In genomic region chr3:28170911-28171618, GRCm38 (mm10) we compare ENCODE assay signal across 7 mouse cellular contexts.
DNase-seq lines count a peak whose midpoint lies in the region; ATAC-seq and TF ChIP-seq lines count a peak whose summit lies in the region.

No protein-coding gene starts in this region.

- H3K27ac ChIP-seq in limb, embryonic 12.5 days = no peak overlapping the region
- no peak overlapping the region for H3K27ac ChIP-seq in midbrain, postnatal 0 days (ENCODE audit: low read depth, low read length)

- H3K79me3 ChIP-seq in C2C12 (ENCODE audit: low read depth) = no peaks in the 10 kb centered on the region

- H3K4me2 ChIP-seq in limb, embryonic 12.5 days = peak overlapping the region; percentile 16; the same call in 1 of the 2 replicates
- no peak overlapping the region for H3K4me2 ChIP-seq in midbrain, postnatal 0 days (ENCODE audit: low read depth, low read length, poor library complexity, severe bottlenecking)

- no peak overlapping the region for H3ac ChIP-seq in C2C12 (ENCODE audit: control insufficient read depth, insufficient read length, low read depth)

- H3K9ac ChIP-seq in limb, embryonic 12.5 days (replicated peaks) = no peak overlapping the region
- no peak overlapping the region for H3K9ac ChIP-seq in midbrain, postnatal 0 days (replicated peaks; ENCODE audit: low read length, poor library complexity, severe bottlenecking)

- WGBS in limb, embryonic 12.5 days = 47% methylated on average over 17 of the region's 17 CpGs
- 31% methylated on average over 17 of the region's 17 CpGs for WGBS in midbrain, postnatal 0 days

- intact Hi-C loops in heart, postnatal 14 days (cut with DNase I) = loop anchor here (5.0 kb wide), 1 partner anchor 316 kb away; no protein-coding TSS in a partner anchor

- H3K9me3 ChIP-seq in limb, embryonic 12.5 days = no peaks in the 10 kb centered on the region
- H3K9me3 ChIP-seq in midbrain, postnatal 0 days (ENCODE audit: low read length) = no peaks in the 10 kb centered on the region

- H3K79me2 ChIP-seq in C2C12 (ENCODE audit: control insufficient read depth, insufficient read depth) = no peaks in the 10 kb centered on the region

- DNase-seq in MEL-GATA-1-ER (ENCODE audit: extremely low read depth, low read depth) = peak; percentile 83
- DNase-seq in cerebellum, postnatal 10 days = peak; percentile 89 to 90
- DNase-seq in heart, postnatal 14 days = peak; percentile 57 to 61
- DNase-seq in midbrain, postnatal 0 days (ENCODE audit: low spot score) = peak; percentile 73
- DNase-seq in thymus, adult 18-20 months = peak; percentile 43 to 58

- TF ChIP-seq CTCF in C2C12 (IDR thresholded peaks at IDR 0.05; ENCODE audit: control insufficient read depth, insufficient read depth, insufficient read length) = no peak
- TF ChIP-seq CTCF in midbrain, postnatal 0 days (IDR thresholded peaks at IDR 0.05) = peak; percentile 46

- no peaks in the 10 kb centered on the region for H3K27me3 ChIP-seq in C2C12 (ENCODE audit: control insufficient read depth, insufficient read depth, insufficient read length)
- H3K27me3 ChIP-seq in limb, embryonic 12.5 days = no peaks in the 10 kb centered on the region
- H3K27me3 ChIP-seq in midbrain, postnatal 0 days (ENCODE audit: insufficient read depth, low read length) = no peaks in the 10 kb centered on the region

- no peak overlapping the region for H3K4me3 ChIP-seq in C2C12 (ENCODE audit: insufficient read depth, poor library complexity, severe bottlenecking)
- H3K4me3 ChIP-seq in limb, embryonic 12.5 days (replicated peaks) = no peak overlapping the region
- H3K4me3 ChIP-seq in midbrain, postnatal 0 days (ENCODE audit: low read depth, low read length) = no peak overlapping the region

- no peak for ATAC-seq in limb, embryonic 12.5 days (ENCODE audit: insufficient number of reproducible peaks, insufficient read depth, low FRiP score, low TSS enrichment, low read depth)
- ATAC-seq in midbrain, postnatal 0 days (ENCODE audit: low FRiP score) = no peak

- peaks cover 22% of the 10 kb centered on the region for H3K4me1 ChIP-seq in limb, embryonic 12.5 days (replicated peaks)
- no peaks in the 10 kb centered on the region for H3K4me1 ChIP-seq in midbrain, postnatal 0 days (ENCODE audit: insufficient read depth, low read length)

- H3K36me3 ChIP-seq in C2C12 (ENCODE audit: control insufficient read depth, insufficient read depth) = no peaks in the 10 kb centered on the region
- H3K36me3 ChIP-seq in limb, embryonic 12.5 days = no peaks in the 10 kb centered on the region
- no peaks in the 10 kb centered on the region for H3K36me3 ChIP-seq in midbrain, postnatal 0 days (ENCODE audit: insufficient read depth, low read length)

TF ChIP-seq in C2C12, 6 proteins besides CTCF, POLR2A, EP300 and RAD21:
- peak; percentile 82 for TF ChIP-seq CEBPB (IDR thresholded peaks at IDR 0.05; ENCODE audit: low read depth)
- peak; percentile 70 for TF ChIP-seq USF1 (IDR thresholded peaks at IDR 0.05; ENCODE audit: low read depth)
- no peak for TF ChIP-seq MAX (IDR thresholded peaks at IDR 0.05)
